Mouse (Mus musculus) midbrain, postnatal 0 days (tissue): ENCODE data around the gene Plpp4. TPM values are rescaled to one million over a fixed set of nuclear protein-coding genes. Genes with fewer than 3 reads are reported as not detected.

ENCODE experiments used
- ATAC-seq: fragments of 200-750 bp; cut with Nextera tagmentation; 2 replicates; pipeline ENCODE4 v1.8.0; 2017; ENCODE audit warnings: moderate number of reproducible peaks, mild to moderate bottlenecking, moderate TSS enrichment, moderate library complexity; ENCODE audit not compliant: low FRiP score
- DNase-seq: peaks from one replicate; pipeline ENCODE4 v3.0.0-alpha.2; 2015; ENCODE audit warnings: low spot score
- H3K27ac ChIP-seq: fragments of 300-500 bp; sonication (generic); 2 replicates; pipeline ENCODE4 v1.5.1; 2014; ENCODE audit warnings: low read depth, mild to moderate bottlenecking, low read length, mixed read lengths
- H3K27me3 ChIP-seq: fragments of 300-500 bp; sonication (generic); 2 replicates; pipeline ENCODE4 v1.6.1; 2014; ENCODE audit warnings: low read length, control low read depth, mixed read lengths; ENCODE audit not compliant: insufficient read depth
- H3K36me3 ChIP-seq: fragments of 300-500 bp; sonication (generic); 2 replicates; pipeline ENCODE4 v1.6.1; 2014; ENCODE audit warnings: low read length, control low read depth, mixed read lengths; ENCODE audit not compliant: insufficient read depth
- H3K4me1 ChIP-seq: fragments of 300-500 bp; sonication (generic); 2 replicates; pipeline ENCODE4 v1.6.1; 2014; ENCODE audit warnings: mild to moderate bottlenecking, control low read depth, antibody characterized with exemption, low read length, mixed read lengths; ENCODE audit not compliant: insufficient read depth
- H3K4me2 ChIP-seq: fragments of 300-500 bp; sonication (generic); 2 replicates; pipeline ENCODE4 v1.6.1; 2014; ENCODE audit warnings: low read depth, mild to moderate bottlenecking, low read length, mixed read lengths; ENCODE audit not compliant: poor library complexity, severe bottlenecking
- H3K4me3 ChIP-seq: fragments of 300-500 bp; sonication (generic); 2 replicates; pipeline ENCODE4 v1.5.1; 2014; ENCODE audit warnings: low read depth, mild to moderate bottlenecking, low read length, moderate library complexity
- H3K9ac ChIP-seq: fragments of 300-500 bp; sonication (generic); replicated peaks from 2 replicates; pipeline ENCODE4 v1.6.1; 2014; ENCODE audit warnings: mild to moderate bottlenecking, low read length, moderate library complexity, mixed read lengths; ENCODE audit not compliant: poor library complexity, severe bottlenecking
- H3K9me3 ChIP-seq: fragments of 300-500 bp; sonication (generic); 2 replicates; pipeline ENCODE4 v1.6.1; 2016; ENCODE audit warnings: low read length, control low read depth
- CTCF ChIP-seq: IDR thresholded peaks from 2 replicates; pipeline ENCODE4 v1.5.1; 2016; ENCODE audit warnings: antibody characterized with exemption, mild to moderate bottlenecking
- WGBS: fragments of 180-500 bp; shearing (Covaris S2); extraction: QIAGEN DNeasy Blood & Tissue Kit; methylation state at CpG from one replicate; pipeline ENCODE4 v1.1.7; 2014; 5-methylcytosine and 5-hydroxymethylcytosine counted together
- polyA plus RNA-seq: library from polyadenylated mRNA; unstranded; fragments of >200 nt; fragmentation: Nextera tagmentation; extraction: Ambion mirVana; gene quantifications from 2 replicates; pipeline ENCODE4 v1.2.1, GENCODE M21; 2015
- total RNA-seq: library from RNA; depleted of rRNA; stranded (reverse); fragments of >200 nt; gene quantifications from 2 replicates; pipeline ENCODE4 v1.2.3, GENCODE M21; 2014

The Plpp4 gene
- total and polyA plus RNA-seq, 2 experiments from 2014 or later: 12.7 to 25.0 TPM

DNA sequence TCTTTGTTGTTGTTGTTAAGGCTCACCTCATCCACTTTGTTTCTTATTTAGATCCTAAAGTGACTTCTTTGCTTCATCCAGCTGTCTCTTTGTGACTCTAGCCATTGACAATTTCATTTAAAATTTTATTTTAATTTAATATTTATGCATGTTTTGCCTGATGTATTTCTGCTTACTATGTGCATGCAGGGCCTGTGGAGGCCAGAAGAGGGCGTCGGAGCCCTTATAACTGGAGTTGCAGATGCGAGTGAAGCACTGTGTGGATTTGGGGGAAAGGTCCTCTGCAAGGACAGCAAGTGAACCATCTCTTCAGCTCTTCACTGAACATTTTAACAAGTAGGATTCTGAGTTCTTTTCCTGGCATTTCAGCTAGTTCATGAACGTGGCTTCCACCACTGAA, 172.0 kb downstream of the Plpp4 start:
- no peak overlapping the region for H3K4me3 ChIP-seq
- 58% methylated on average over 4 of the region's 4 CpGs for WGBS
- peak; percentile 29; the same call in 1 of the 2 replicates for TF ChIP-seq CTCF
- H3K9me3 ChIP-seq: no peaks in the 10 kb centered on the region
- no peak overlapping the region for H3K4me2 ChIP-seq
- ATAC-seq (no peak), DNase-seq (no peak)
- no peaks in the 10 kb centered on the region for H3K27me3 ChIP-seq
- no peaks in the 10 kb centered on the region for H3K36me3 ChIP-seq
- no peak overlapping the region for H3K27ac ChIP-seq
- no peaks in the 10 kb centered on the region for H3K4me1 ChIP-seq
- H3K9ac ChIP-seq: no peak overlapping the region

- ATAC-seq: no peak
- Histone ChIP-seq H3K27me3 (no peaks in the 10 kb centered on the region), H3K36me3 (no peaks in the 10 kb centered on the region)
These were observed 173.1 kb downstream of the Plpp4 start for GRCm38 (mm10) chr7:129429903-129430302.

More at GRCm38 (mm10) chr7:129429903-129430302, 173.1 kb downstream of the Plpp4 start:
- H3K4me1 ChIP-seq: no peaks in the 10 kb centered on the region
- H3K4me3 ChIP-seq: no peak overlapping the region
- no peak for TF ChIP-seq CTCF
- H3K9me3 ChIP-seq: no peaks in the 10 kb centered on the region
- no peak for DNase-seq
- 53% methylated on average over 3 of the region's 3 CpGs for WGBS
- no peak overlapping the region for H3K4me2 ChIP-seq
- H3K27ac ChIP-seq: no peak overlapping the region
- no peak overlapping the region for H3K9ac ChIP-seq
